Mouse (Mus musculus) adrenal gland, postnatal 36 days (tissue): ENCODE data around the gene B9d2. TPM values are rescaled to one million over a fixed set of nuclear protein-coding genes. Genes with fewer than 3 reads are reported as not detected.

ENCODE experiments used
- DNase-seq, 2 experiments: peaks; one replicate each; pipeline ENCODE4 v3.0.0; 2021; ENCODE audit warnings: mixed read lengths in 1 of 2
- total RNA-seq, 2 experiments: library from RNA; stranded (reverse); gene quantifications; 2 replicates each; pipeline ENCODE4 v1.2.3; 2021

Gene B9d2
- total RNA-seq, 2 experiments from 2014 or later, result 15.3 to 18.0 TPM

DNA sequence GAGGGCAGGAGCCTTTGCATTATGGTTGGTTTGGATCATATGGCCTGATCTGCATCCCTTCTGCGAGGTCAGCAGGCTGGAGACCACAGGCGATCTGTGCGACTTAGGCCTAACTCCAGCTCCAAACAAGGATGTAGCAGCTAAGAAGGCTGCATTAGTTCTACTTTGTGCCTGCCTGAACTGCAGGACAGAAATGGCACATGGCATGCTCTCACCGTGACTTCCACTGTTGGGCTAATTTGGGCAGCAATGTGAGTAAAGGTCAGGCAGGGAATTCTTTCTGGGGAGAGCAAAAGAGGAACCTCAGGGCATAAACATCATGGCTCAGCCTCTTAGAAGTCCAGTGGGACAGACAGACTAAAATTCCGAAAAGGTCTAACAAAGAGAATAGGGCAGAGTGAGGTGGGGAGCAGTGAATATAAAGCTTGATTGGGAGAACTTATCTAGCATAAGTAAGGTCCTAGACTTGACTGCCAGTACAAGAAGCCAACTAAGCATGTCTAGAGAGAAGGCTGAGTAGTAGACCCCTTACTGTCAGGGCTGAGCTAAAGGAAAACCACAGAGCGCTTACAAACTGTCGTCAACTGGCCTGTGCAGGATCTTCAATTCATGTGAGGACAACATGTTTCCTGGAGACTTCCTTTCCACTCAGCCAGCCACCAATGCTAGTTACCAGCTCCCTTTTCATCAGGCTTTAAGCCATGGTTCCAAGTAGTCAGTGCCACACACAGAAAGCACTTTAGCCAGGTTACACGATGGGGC is 50.9 kb downstream of the B9d2 start:
- no peak for DNase-seq

DNA sequence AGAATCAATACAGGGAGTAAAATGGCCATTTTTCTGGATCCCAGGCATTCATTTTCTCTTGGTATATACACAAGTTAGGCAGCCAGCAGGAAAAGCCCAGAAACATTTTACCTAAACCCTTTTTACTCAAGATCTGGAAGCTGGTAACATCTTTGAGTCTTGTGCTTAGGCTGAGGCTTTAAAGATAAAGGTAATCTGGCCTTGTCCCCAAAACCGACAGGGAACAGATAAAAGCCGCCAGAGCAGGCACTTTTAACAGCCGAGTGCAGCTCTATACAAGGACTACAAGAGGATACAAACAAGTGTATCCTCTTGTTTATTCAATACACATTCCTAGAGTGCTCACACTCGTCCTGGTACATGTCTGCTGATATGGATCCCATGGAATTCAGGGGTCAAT is 54.4 kb downstream of the B9d2 start:
- DNase-seq, result no peak

Other genes starting within 250 kb of the B9d2 start
- gene Ceacam1, start 203.2 kb upstream of the B9d2 start, total RNA-seq, result 10 to 100 TPM in 1 of 2 experiments, 1 to 10 TPM in 1; 9.6 to 19.9 TPM
- gene Ceacam2, start 140.9 kb upstream of the B9d2 start, total RNA-seq, result 1 to 10 TPM; 1.4 to 2.4 TPM
- not detected for gene Erich4, start 64.9 kb upstream of the B9d2 start, total RNA-seq
- 10 to 100 TPM; 22.1 to 25.3 TPM for gene Dmac2, start 61.4 kb upstream of the B9d2 start, total RNA-seq
- 1 to 10 TPM; 1.8 to 2.0 TPM for gene B3gnt8, start 54.1 kb upstream of the B9d2 start, total RNA-seq
- 100 to 1,000 TPM; 176 to 245 TPM for gene Bckdha, start 21.8 kb upstream of the B9d2 start, total RNA-seq
- 10 to 100 TPM; 39.6 to 54.0 TPM for gene Exosc5, start 21.6 kb upstream of the B9d2 start, total RNA-seq
- not detected for gene Tmem91, start 5.6 kb upstream of the B9d2 start, total RNA-seq
- 10 to 100 TPM; 35.5 to 48.9 TPM for gene Tgfb1, start 6.2 kb downstream of the B9d2 start, total RNA-seq
- 10 to 100 TPM; 45.9 to 49.0 TPM for gene Ccdc97, start 38.3 kb downstream of the B9d2 start, total RNA-seq
- gene Hnrnpul1, start 74.0 kb downstream of the B9d2 start, total RNA-seq, result 100 to 1,000 TPM; 102 to 113 TPM
- 10 to 100 TPM; 50.7 to 63.4 TPM for gene Axl, start 107.9 kb downstream of the B9d2 start, total RNA-seq
- 1 to 10 TPM; 1.9 to 2.5 TPM for gene Cyp2s1, start 136.1 kb downstream of the B9d2 start, total RNA-seq
- gene Cyp2b10, start 216.8 kb downstream of the B9d2 start, total RNA-seq, result 1 to 10 TPM; 3.9 to 7.6 TPM